Mouse (Mus musculus): Measurements from ENCODE around the gene Dcaf4. TPM values are rescaled to one million over a fixed set of nuclear protein-coding genes. Genes with fewer than 3 reads are reported as not detected.

The Dcaf4 gene
- polyA plus RNA-seq, 1 experiment from 2014 or later: 37.3 TPM

DNA sequence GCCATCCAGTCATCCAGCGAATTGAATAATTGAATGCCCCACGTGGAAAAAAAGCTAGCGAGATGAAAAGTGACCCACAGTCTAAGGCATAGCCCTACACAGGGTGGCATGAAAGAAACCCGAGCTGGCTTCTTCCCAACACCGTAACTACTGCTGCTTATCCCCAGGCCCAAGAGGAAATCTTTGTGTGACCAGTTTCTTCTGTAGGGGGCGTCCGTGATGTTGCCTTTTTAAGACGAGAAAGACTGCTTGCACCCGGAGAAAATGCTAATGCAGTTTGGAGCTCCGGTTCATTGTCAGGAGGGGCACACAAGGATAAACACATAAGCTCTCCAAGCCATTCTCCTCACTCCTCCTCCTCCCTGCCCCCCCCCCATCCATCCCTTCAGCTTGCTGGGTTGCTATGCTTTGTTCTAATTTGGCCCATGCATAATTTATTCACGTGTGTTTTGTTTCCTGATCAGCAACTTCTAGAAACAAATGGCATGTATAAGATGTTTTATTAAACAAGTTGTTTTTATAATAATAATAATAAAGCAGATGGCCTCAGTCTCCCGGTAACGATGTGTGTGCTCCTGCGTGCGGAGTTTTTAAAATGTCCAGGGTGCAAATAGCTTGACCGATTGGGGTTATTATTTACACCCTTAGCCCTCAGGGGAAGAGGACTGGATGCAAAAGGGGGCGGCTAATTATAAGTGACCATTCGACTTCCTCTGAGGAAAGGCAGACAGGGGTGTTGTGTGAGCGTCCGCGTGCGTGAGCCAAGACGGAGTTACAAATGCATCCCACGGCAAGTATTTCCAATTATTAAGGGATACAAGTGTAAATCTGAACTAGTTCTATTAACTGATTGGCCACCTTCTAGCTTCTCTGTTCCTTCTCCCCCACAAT lies 35.2 kb upstream of the Dcaf4 start:
- H3K4me1 ChIP-seq (replicated peaks; ENCODE audit: control insufficient read depth, insufficient read depth, low read length): peaks cover 22% of the 10 kb centered on the region
- H3K27ac ChIP-seq: peak overlapping the region; percentile 89
- peak overlapping the region; percentile 75 for H3K4me3 ChIP-seq (replicated peaks; ENCODE audit: low read length)
- H3K36me3 ChIP-seq (replicated peaks; ENCODE audit: control insufficient read depth, insufficient read depth): no peaks in the 10 kb centered on the region
- DNase-seq (ENCODE audit: low spot score): peak; percentile 62
- peak overlapping the region; percentile 73 for H3K9ac ChIP-seq
- under 1% methylated on average over 24 of the region's 24 CpGs for WGBS
- peak overlapping the region; percentile 95 for H3K4me2 ChIP-seq (replicated peaks)
- no peak for ATAC-seq (ENCODE audit: low FRiP score)
- H3K9me3 ChIP-seq (ENCODE audit: control insufficient read depth, low read length): no peaks in the 10 kb centered on the region
- H3K27me3 ChIP-seq (ENCODE audit: control insufficient read depth, insufficient read depth, low read length): no peaks in the 10 kb centered on the region

DNA sequence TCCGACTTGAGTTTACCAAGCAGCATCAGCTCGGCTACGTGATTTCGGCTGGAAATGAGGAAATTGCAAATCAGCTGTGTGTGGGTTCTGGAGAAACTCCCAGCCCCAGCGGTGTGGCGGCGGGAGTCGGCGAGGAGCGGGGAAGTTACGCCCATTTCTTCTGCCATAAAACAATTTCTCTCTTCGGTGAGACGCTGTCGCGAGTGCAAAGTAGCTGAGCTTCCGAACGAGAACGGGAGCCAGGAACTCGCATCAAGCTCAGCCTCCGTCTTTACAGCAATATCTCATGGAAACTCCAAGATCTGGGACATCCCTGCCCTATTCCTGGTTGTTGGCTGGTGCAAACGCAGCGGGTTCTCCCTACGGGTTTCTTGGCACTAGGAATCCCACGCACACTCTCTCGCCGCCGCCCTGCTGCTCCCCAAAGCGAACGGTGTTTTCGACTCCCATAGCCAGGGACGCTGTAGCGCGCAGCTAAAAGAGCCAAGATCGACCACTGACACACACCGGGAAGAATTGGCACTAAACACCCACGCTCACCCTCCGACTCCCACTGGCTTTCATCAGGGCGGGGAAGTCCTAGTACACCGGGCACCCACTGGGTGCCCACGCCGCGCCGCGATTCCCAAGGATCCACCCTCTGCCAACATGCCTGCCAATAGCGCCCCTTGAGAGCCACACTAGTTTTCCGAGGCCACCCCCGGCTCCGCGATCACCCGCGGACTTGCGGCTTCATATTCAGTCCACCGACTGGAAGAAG lies 34.2 kb upstream of the Dcaf4 start:
- H3K27ac ChIP-seq: peak overlapping the region; percentile 89
- peak; percentile 61 for DNase-seq (ENCODE audit: low spot score)
- H3K4me2 ChIP-seq (replicated peaks): peak overlapping the region; percentile 95
- no peaks in the 10 kb centered on the region for H3K36me3 ChIP-seq (replicated peaks; ENCODE audit: control insufficient read depth, insufficient read depth)
- peak overlapping the region; percentile 75 for H3K4me3 ChIP-seq (replicated peaks; ENCODE audit: low read length)
- under 1% methylated on average over 53 of the region's 53 CpGs for WGBS
- no peak for ATAC-seq (ENCODE audit: low FRiP score)
- peak overlapping the region; percentile 73 for H3K9ac ChIP-seq
- no peaks in the 10 kb centered on the region for H3K27me3 ChIP-seq (ENCODE audit: control insufficient read depth, insufficient read depth, low read length)
- no peaks in the 10 kb centered on the region for H3K9me3 ChIP-seq (ENCODE audit: control insufficient read depth, low read length)
- H3K4me1 ChIP-seq (replicated peaks; ENCODE audit: control insufficient read depth, insufficient read depth, low read length): peaks cover 22% of the 10 kb centered on the region

DNA sequence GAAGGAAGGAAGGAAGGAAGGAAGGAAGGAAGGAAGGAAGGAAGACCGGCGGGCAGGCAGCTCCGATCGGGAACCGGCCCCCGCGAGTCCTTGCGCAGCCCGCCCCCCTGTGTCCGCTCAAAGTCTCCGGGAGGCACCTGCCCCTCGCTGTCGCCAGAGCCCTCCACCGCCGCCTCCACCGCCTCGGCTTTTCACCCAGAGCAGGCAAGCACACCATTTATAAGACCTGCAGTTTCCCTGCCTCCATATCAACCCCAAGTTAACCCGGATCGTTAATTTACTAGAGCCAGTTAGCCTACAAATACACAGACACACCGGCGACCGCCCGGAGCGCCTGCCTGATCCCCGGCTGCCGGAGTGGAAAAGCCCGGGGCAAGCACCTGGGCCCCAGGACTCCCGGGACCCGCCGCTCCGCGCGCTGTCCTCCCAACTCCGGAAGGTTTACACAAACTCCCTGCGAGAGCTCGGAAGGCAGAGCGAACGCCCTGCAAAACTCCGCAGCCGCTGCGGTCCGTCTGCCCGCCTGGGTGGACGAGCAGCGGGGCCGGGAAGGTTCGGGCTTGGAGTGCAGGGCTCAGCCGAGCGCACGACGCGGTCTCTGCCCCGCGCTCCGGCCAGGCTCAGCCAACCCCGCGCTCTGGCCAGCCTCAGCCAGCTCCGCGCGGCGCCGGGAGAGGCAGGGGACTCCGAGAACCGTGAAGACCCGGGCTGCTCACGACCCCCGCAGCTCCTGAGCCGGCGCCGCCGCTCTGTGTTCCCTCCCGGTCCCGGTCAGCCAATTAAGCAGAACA lies 33.4 kb upstream of the Dcaf4 start:
- Histone ChIP-seq H3K27me3 (ENCODE audit: control insufficient read depth, insufficient read depth, low read length) (no peaks in the 10 kb centered on the region), H3K4me3 (replicated peaks; ENCODE audit: low read length) (peak overlapping the region; percentile 75), H3K36me3 (replicated peaks; ENCODE audit: control insufficient read depth, insufficient read depth) (no peaks in the 10 kb centered on the region), H3K9ac (peak overlapping the region; percentile 73), H3K4me1 (replicated peaks; ENCODE audit: control insufficient read depth, insufficient read depth, low read length) (peaks cover 22% of the 10 kb centered on the region), H3K9me3 (ENCODE audit: control insufficient read depth, low read length) (no peaks in the 10 kb centered on the region), H3K4me2 (replicated peaks) (peak overlapping the region; percentile 95), H3K27ac (peak overlapping the region; percentile 89)
- WGBS: under 1% methylated on average over 66 of the region's 73 CpGs
- ATAC-seq (ENCODE audit: low FRiP score) (peak; percentile 54), DNase-seq (ENCODE audit: low spot score) (peak; percentile 39)

DNA sequence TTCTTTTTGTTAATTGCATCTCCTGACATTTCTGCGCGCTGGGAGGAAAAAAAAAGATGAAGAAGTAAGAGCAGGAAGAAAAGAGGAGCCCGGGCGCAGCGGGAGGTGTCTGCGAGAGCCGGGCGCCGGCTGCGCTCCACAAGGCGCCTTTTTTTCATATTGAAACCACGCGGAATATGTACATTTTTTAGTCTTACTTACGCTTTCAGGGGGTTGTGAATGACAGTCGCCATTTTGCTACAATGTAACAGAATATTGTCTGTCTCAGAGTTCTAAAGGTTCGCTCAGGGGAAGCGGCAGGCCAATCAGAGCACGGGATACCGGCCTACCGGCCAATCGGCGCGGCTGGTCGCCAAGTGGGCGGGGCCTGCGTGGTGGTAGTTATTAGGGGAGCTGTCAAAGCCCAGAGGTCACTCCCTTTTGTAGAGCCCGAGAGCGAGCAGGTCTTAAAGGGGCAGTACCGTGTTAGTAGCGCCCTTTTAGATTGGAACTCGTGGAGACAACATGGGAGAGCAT lies 32.7 kb upstream of the Dcaf4 start, which contains the start of gene Dpf3:
Gene Dpf3, minus strand, starts transcription at position 241 of the 516 bp plus-strand sequence.
- peak; percentile 93 for ATAC-seq (ENCODE audit: low FRiP score)
- H3K4me1 ChIP-seq (replicated peaks; ENCODE audit: control insufficient read depth, insufficient read depth, low read length): peaks cover 22% of the 10 kb centered on the region
- H3K9ac ChIP-seq: peak within 1 kb of the TSS; percentile 73
- no peaks in the 10 kb centered on the region for H3K27me3 ChIP-seq (ENCODE audit: control insufficient read depth, insufficient read depth, low read length)
- H3K27ac ChIP-seq: peak within 1 kb of the TSS; percentile 89
- H3K4me2 ChIP-seq (replicated peaks): peak within 1 kb of the TSS; percentile 95
- under 1% methylated on average over 31 of the region's 31 CpGs for WGBS
- H3K36me3 ChIP-seq (replicated peaks; ENCODE audit: control insufficient read depth, insufficient read depth): no peaks in the 10 kb centered on the region
- peak; percentile 93 for DNase-seq (ENCODE audit: low spot score)
- no peaks in the 10 kb centered on the region for H3K9me3 ChIP-seq (ENCODE audit: control insufficient read depth, low read length)
- peak within 1 kb of the TSS; percentile 75 for H3K4me3 ChIP-seq (replicated peaks; ENCODE audit: low read length)

DNA sequence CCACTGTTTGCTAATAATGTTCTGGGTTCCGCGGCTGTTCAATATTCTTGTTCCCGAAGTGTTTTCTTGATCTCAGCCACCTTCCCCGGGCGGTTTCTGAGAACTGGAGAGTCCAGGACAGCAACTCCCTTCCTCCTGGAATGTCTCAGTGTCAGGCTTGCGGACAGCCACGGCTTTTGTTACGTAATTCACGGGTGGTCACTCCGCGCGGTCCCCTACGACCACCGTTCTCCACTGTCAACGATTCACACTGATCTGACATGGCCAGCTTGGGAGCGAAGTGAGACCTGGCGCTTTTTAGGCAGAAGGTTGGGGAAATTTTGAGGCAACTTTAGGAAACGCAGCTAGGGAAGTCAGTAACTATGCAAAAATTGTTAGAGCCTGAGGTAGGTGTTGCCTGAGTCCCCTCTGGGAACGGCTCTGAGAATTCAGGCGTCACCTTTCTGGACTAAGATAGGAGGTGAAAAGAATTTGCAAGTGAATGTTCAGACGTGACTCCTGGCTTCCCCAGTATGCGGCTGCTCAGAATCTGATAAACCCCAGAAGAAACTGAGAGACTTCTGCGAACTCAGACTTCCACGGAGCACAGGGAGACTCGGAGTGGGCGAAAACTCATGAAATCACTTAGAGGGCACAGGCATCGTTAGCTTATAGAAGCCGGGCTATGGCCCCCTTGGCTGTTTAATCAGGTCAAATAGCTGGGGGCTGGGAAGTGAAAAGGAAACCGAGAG lies 31.9 kb upstream of the Dcaf4 start:
- Histone ChIP-seq H3K36me3 (replicated peaks; ENCODE audit: control insufficient read depth, insufficient read depth) (no peaks in the 10 kb centered on the region), H3K27ac (0 out of 2 replicates have a peak overlapping the region, but pooled peaks have one; percentile 32), H3K4me2 (replicated peaks) (peak overlapping the region; percentile 95), H3K4me1 (replicated peaks; ENCODE audit: control insufficient read depth, insufficient read depth, low read length) (peaks cover 22% of the 10 kb centered on the region), H3K9ac (peak overlapping the region; percentile 45), H3K9me3 (ENCODE audit: control insufficient read depth, low read length) (no peaks in the 10 kb centered on the region), H3K4me3 (replicated peaks; ENCODE audit: low read length) (peak overlapping the region; percentile 75), H3K27me3 (ENCODE audit: control insufficient read depth, insufficient read depth, low read length) (no peaks in the 10 kb centered on the region)
- WGBS: under 1% methylated on average over 29 of the region's 29 CpGs
- DNase-seq (ENCODE audit: low spot score) (no peak), ATAC-seq (ENCODE audit: low FRiP score) (no peak)

DNA sequence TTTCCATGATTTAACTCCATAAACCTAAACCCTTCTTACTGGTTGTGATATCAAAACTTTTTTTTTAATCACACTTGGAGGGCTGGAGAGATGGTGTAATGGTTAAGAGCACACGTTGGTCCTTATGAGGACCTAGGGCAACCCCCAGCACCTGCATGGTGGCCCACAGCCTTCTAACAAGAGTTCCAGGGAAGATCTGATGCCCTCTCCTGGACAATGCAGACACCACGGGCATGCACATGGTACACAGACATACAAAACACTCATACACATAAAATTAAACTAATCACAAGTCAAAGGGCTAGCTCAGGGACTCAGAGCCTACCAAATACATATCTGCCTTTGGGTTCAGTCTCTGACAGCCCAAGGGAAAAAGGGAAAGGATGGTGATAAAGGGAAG lies 30.5 kb upstream of the Dcaf4 start:
- Histone ChIP-seq H3K36me3 (replicated peaks; ENCODE audit: control insufficient read depth, insufficient read depth) (no peaks in the 10 kb centered on the region), H3K9ac (no peak overlapping the region), H3K4me3 (replicated peaks; ENCODE audit: low read length) (no peak overlapping the region), H3K4me2 (replicated peaks) (no peak overlapping the region), H3K27ac (no peak overlapping the region), H3K4me1 (replicated peaks; ENCODE audit: control insufficient read depth, insufficient read depth, low read length) (peaks cover 17% of the 10 kb centered on the region), H3K27me3 (ENCODE audit: control insufficient read depth, insufficient read depth, low read length) (no peaks in the 10 kb centered on the region), H3K9me3 (ENCODE audit: control insufficient read depth, low read length) (no peaks in the 10 kb centered on the region)
- DNase-seq (ENCODE audit: low spot score): no peak
- 52% methylated on average over 2 of the region's 2 CpGs for WGBS
- no peak for ATAC-seq (ENCODE audit: low FRiP score)

DNA sequence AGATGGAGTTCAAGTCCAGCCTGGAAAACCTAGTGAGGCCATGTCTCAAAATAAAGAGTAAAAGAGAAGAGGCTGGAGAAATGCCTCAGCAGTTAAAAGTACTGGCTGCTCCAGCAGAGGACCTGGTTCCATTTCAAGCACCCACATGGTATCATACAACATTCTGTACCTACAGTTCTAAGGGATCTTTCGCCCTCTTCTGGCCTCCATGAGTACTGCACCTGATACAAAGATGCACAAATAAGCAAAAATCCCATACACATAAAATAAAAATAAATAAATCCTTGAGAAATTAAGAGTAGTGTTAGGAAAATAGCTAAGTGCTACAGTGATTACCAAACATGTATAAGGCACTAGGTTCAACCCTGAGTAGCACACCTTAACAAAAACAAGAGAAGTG lies 28.7 kb upstream of the Dcaf4 start:
- ATAC-seq (ENCODE audit: low FRiP score): no peak
- Histone ChIP-seq H3K9me3 (ENCODE audit: control insufficient read depth, low read length) (no peaks in the 10 kb centered on the region), H3K4me3 (replicated peaks; ENCODE audit: low read length) (no peak overlapping the region), H3K27me3 (ENCODE audit: control insufficient read depth, insufficient read depth, low read length) (no peaks in the 10 kb centered on the region), H3K36me3 (replicated peaks; ENCODE audit: control insufficient read depth, insufficient read depth) (no peaks in the 10 kb centered on the region), H3K4me1 (replicated peaks; ENCODE audit: control insufficient read depth, insufficient read depth, low read length) (peaks cover 15% of the 10 kb centered on the region), H3K27ac (no peak overlapping the region), H3K4me2 (replicated peaks) (no peak overlapping the region), H3K9ac (no peak overlapping the region)
- no peak for DNase-seq (ENCODE audit: low spot score)
- 48% methylated on average over 1 of the region's 1 CpGs for whole genome bisulfite sequencing

DNA sequence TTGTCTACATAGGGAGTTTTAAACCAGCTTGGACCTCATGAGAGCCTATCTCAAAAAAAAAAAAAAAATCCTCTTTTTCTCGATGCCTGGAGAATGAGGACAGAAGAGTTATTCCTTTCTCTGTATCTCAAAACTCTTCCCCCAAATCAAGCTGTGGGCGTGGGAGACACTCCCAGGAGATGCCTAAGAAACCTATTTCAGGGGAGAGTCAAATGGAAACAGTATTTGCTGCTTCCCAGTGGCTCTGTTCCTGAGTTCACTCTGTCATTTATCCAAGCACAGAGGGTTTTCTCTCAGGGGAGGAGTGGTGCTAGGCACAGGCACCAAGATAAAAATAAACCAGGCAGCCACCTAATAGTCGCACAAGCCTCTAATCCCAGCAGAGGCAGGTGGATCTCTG lies 27.5 kb upstream of the Dcaf4 start:
- Histone ChIP-seq H3K4me3 (replicated peaks; ENCODE audit: low read length) (no peak overlapping the region), H3K4me2 (replicated peaks) (no peak overlapping the region), H3K27ac (no peak overlapping the region), H3K27me3 (ENCODE audit: control insufficient read depth, insufficient read depth, low read length) (no peaks in the 10 kb centered on the region), H3K9me3 (ENCODE audit: control insufficient read depth, low read length) (no peaks in the 10 kb centered on the region), H3K4me1 (replicated peaks; ENCODE audit: control insufficient read depth, insufficient read depth, low read length) (peaks cover 15% of the 10 kb centered on the region), H3K9ac (no peak overlapping the region), H3K36me3 (replicated peaks; ENCODE audit: control insufficient read depth, insufficient read depth) (no peaks in the 10 kb centered on the region)
- 86% methylated on average over 3 of the region's 3 CpGs for WGBS
- ATAC-seq (ENCODE audit: low FRiP score) (no peak), DNase-seq (ENCODE audit: low spot score) (no peak)

Data from hindbrain, embryonic 14.5 days (tissue).